Mouse (Mus musculus): ENCODE results near the gene Limk2.

DNA sequence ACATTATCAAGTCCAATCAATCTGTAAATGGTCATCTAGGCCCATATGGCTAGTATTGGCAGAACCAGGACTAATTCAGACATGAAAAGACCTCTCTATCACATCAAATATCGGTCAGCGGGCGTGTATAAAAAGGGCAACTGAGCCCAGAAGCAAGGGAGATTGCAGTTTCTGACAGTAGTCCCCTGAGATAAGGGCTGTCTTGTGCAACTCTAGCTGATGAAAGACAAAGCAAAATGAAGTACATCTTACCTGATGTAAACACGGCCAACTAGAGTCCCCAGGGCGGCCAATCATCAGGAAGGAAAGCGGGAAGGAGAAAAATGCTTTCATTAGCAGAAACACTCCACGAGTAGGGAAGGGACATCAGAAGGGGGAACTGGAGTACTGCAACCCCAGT lies 19.6 kb upstream of the Limk2 start:
- no peak for TF ChIP-seq POLR2A (IDR thresholded peaks at IDR 0.05; ENCODE audit: insufficient read length, low read depth)
- TF ChIP-seq E2F4 (IDR thresholded peaks at IDR 0.05; ENCODE audit: insufficient read depth), result no peak
- TF ChIP-seq CEBPB (IDR thresholded peaks at IDR 0.05; ENCODE audit: insufficient read depth, poor library complexity, severe bottlenecking), result peak; percentile 66; the same call in 1 of the 2 replicates
- no peak for TF ChIP-seq MYOD1 (IDR thresholded peaks at IDR 0.05; ENCODE audit: control insufficient read depth in 1 of 3, insufficient read length in 2 of 3, low read depth in 2 of 3)
- TF ChIP-seq MAX (IDR thresholded peaks at IDR 0.05; ENCODE audit: low read depth), result no peak
- no peak for TF ChIP-seq TCF12 (IDR thresholded peaks at IDR 0.05; ENCODE audit: insufficient read depth, poor library complexity, severe bottlenecking)
- TF ChIP-seq POLR2AphosphoS2 (IDR thresholded peaks at IDR 0.05; ENCODE audit: insufficient read length, low read depth), result no peak
- no peak for TF ChIP-seq MYOG (IDR thresholded peaks at IDR 0.05; ENCODE audit: control insufficient read depth in 1 of 3, insufficient read depth in 1 of 3, insufficient read length in 2 of 3, low read depth in 2 of 3)
- no peak for TF ChIP-seq USF1 (IDR thresholded peaks at IDR 0.05; ENCODE audit: low read depth)

Data from myocyte (in vitro differentiated cells).